Mouse (Mus musculus): ENCODE results near the gene Cpne1. TPM values are rescaled to one million over a fixed set of nuclear protein-coding genes. Genes with fewer than 3 reads are reported as not detected.

Cpne1 gene
- total RNA-seq (2023) = 79.5 to 86.0 TPM (median 84.3 TPM) in 4 replicates

GRCm38 (mm10) chr2:156111358-156112079 is at the start of gene Cpne1, which contains the start of gene Rbm12:
Cpne1 (minus strand) TSS chr2:156111965.
Rbm12 (minus strand) TSS chr2:156111978.

GRCm38 (mm10) chr2:156143953-156144724 is 32.4 kb upstream of the Cpne1 start, which contains the start of the genes Romo1 and Nfs1:
Romo1 (plus strand) TSS chr2:156144039.
Nfs1 (minus strand) TSS chr2:156144186.

DNA sequence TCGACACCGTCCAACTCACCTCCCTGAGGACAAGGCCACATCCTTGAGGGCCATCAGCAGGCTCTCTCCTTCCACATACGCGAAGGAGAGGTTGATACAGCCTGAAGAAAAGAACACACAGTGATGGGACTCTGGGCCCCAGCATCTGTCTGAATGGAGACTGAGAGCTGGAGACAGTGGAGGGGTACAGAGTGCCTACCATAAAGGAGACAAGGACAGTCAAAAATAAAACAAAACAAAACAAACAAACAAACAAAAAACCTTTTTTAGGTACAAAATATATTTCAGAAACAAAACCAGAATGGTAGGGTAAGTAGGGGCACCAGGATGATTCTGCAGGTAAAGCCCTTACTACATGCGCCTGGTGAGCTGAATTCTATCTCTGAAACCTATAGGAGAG is 15.2 kb upstream of the Cpne1 start, which contains the start of gene Gm28036:
Gm28036 (minus strand) TSS at position 101 of the 400 bp plus-strand sequence.

DNA sequence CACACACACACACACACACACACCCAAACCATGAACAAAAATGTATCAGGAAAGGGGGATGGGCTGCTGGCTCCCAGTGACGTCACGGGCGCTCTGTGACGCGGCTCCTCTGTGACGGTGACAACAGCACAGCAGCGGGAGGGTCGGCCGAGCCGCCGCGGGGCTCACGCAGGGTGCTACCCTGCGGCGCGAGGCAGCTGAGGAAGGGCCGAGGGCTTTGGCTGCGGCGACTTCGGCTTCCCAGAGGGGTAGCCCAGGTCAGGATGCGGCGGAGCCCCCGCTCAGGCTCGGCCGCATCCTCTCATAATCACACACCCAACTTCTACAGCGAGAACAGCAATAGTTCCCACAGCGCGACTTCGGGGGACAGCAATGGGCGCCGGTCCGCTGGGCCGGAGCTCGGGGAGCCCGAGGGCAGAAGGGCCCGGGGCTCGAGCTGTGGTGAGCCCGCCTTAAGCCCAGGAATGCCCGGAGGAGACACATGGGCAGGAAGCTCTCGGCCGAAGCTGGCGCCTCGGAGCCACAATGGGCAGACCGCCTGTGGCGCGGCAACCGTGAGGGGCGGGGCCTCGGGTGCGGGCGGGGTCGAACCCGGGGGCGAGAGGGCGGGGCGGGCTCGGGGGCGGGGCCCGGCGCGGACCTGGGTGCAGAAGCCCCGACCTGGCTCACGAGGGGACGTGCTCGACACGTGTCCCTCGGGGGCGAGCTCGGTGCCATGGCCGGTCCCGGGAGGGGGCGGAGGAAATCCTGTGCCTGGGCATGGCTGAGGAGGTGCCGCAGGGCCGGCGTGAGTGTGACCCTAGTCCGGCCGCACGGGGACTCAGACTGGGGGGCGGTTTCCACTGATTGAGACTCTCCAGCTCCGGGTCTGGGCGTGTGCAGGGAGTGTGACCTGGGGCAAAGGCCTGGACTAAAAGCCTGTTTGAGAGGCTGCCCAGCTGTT is 46.4 kb downstream of the Cpne1 start, which contains the start of gene Spag4:
Spag4 (plus strand) TSS at position 77 of the 943 bp plus-strand sequence.

DNA sequence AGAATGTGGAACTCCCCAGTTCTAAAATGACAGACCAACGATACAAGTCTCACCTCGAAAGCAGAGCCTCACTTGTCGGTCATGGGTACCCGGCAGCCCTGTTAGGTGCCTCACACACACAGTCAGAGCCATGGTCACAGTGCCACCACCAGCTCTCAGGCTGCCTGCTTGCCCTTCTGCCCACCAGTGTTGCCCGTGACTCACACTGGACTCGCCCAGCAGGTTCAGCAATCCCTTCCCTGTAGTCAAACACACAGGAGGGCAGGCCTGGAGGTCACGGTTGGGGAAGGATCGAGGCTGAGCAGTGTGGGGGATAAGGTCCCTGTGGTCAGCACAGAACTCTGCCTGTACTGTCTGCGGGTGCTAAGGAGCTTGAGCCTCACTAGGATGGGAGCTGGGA is 58.9 kb downstream of the Cpne1 start, which contains the start of gene Fer1l4:
Fer1l4 (minus strand) TSS at position 132 of the 400 bp plus-strand sequence.

Other genes starting within 250 kb of the Cpne1 start
- gene Uqcc1, start 181.7 kb downstream of the Cpne1 start, total RNA-seq (2023) = 32.0 to 42.2 TPM (median 34.6 TPM) in 4 replicates
- not detected in 4 replicates for gene Gm15557, start 171.2 kb downstream of the Cpne1 start, total RNA-seq (2023)
- gene Gdf5, start 166.6 kb downstream of the Cpne1 start, total RNA-seq (2023) = not detected in 4 replicates
- 58.5 to 72.8 TPM (median 62.7 TPM) in 4 replicates for gene Cep250, start 155.5 kb downstream of the Cpne1 start, total RNA-seq (2023)
- 1.3 to 3.1 TPM (median 2.2 TPM) in 4 replicates for gene 6430550D23Rik, start 104.0 kb downstream of the Cpne1 start, total RNA-seq (2023)
- 66.9 to 83.2 TPM (median 76.8 TPM) in 4 replicates for gene Ergic3, start 103.9 kb downstream of the Cpne1 start, total RNA-seq (2023)
- not detected in 4 replicates for gene Fer1l4, start 59.0 kb downstream of the Cpne1 start, total RNA-seq (2023)
- gene Spag4, start 46.8 kb downstream of the Cpne1 start, total RNA-seq (2023) = 5.0 to 7.5 TPM (median 6.1 TPM) in 4 replicates
- 33.1 to 45.0 TPM (median 37.1 TPM) in 4 replicates for gene Rbm12, start within 50 bp of the Cpne1 start, total RNA-seq (2023)
- 19.5 to 34.3 TPM (median 24.2 TPM) in 4 replicates for gene Gm28036, start 15.1 kb upstream of the Cpne1 start, total RNA-seq (2023)
- 64.3 to 96.4 TPM (median 77.6 TPM) in 4 replicates for gene Romo1, start 32.1 kb upstream of the Cpne1 start, total RNA-seq (2023)
- 33.0 to 35.9 TPM (median 34.0 TPM) in 4 replicates for gene Nfs1, start 32.2 kb upstream of the Cpne1 start, total RNA-seq (2023)
- 2,113 to 2,186 TPM (median 2,159 TPM) in 4 replicates for gene Rbm39, start 68.3 kb upstream of the Cpne1 start, total RNA-seq (2023)
- gene Phf20, start 84.5 kb upstream of the Cpne1 start, total RNA-seq (2023) = 87.3 to 94.5 TPM (median 92.0 TPM) in 4 replicates
- gene Cnbd2, start 200.3 kb upstream of the Cpne1 start, total RNA-seq (2023) = 8.7 to 10.7 TPM (median 9.9 TPM) in 4 replicates
- 136 to 156 TPM (median 147 TPM) in 4 replicates for gene Scand1, start 200.7 kb upstream of the Cpne1 start, total RNA-seq (2023)

All from B cell, adult 62 days (primary cell).